Mouse (Mus musculus): ENCODE data around the gene Nfix.

DNA sequence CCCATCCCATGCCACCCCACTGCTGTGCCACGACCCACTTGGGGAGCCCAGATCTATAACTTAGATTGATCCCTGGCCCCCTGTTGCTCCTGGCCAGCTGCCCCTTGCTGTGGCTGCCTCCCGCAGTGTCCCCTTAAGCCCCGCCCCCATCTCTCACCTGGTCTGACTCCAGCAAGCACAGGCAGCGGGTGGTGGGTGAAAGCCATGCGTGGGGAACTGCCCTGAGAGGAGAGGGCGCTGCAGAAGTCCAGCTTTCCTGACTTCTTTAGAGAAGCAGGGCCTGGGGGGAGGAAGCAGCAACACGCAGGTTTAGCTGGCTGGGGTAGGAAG, 76.6 kb downstream of the Nfix start:
- no peak for TF ChIP-seq POLR2A (IDR thresholded peaks at IDR 0.05; ENCODE audit: insufficient read depth, low read depth, low read length)
- no peak for TF ChIP-seq CTCF (IDR thresholded peaks at IDR 0.05)

Measured in heart, adult 2 months (tissue).